Mouse (Mus musculus) liver, postnatal 0 days (tissue): ENCODE measurements at regions not wholly inside any gene's neighbourhood (a gene's known extent, or its start where the extent isn't known, plus 50 kb on each side); places are given as distances from the start of the nearest gene placed in this dataset.

ENCODE experiments used
- ATAC-seq: fragments of 200-750 bp; cut with Nextera tagmentation; 2 replicates; pipeline ENCODE4 v1.8.0; 2017; ENCODE audit warnings: mild to moderate bottlenecking, moderate library complexity
- DNase-seq: peaks from one replicate; pipeline ENCODE4 v3.0.0-alpha.2; 2016
- H3K27ac ChIP-seq: fragments of 300-500 bp; sonication (generic); 2 replicates; pipeline ENCODE4 v1.5.1; 2014; ENCODE audit warnings: antibody characterized with exemption, moderate library complexity, mild to moderate bottlenecking, low read depth
- H3K27me3 ChIP-seq: fragments of 300-500 bp; sonication (generic); 2 replicates; pipeline ENCODE4 v1.6.1; 2014; ENCODE audit warnings: low read length, control low read depth, mixed read lengths; ENCODE audit not compliant: insufficient read depth
- H3K36me3 ChIP-seq: fragments of 300-500 bp; sonication (generic); replicated peaks from 2 replicates; pipeline ENCODE4 v1.6.1; 2014; ENCODE audit warnings: mild to moderate bottlenecking, control low read depth, low read length, moderate library complexity, mixed read lengths; ENCODE audit not compliant: insufficient read depth
- H3K4me1 ChIP-seq: fragments of 300-500 bp; sonication (generic); 2 replicates; pipeline ENCODE4 v1.6.1; 2014; ENCODE audit warnings: antibody characterized with exemption, mild to moderate bottlenecking, control low read depth; ENCODE audit not compliant: insufficient read depth
- H3K4me2 ChIP-seq: fragments of 300-500 bp; sonication (generic); 2 replicates; pipeline ENCODE4 v1.6.1; 2014; ENCODE audit warnings: low read depth, mild to moderate bottlenecking, low read length, moderate library complexity, mixed read lengths
- H3K4me3 ChIP-seq: fragments of 300-500 bp; sonication (generic); 2 replicates; pipeline ENCODE4 v1.5.1; 2014; ENCODE audit warnings: low read depth, low read length
- H3K9ac ChIP-seq: fragments of 300-500 bp; sonication (generic); replicated peaks from 2 replicates; pipeline ENCODE4 v1.6.1; 2014; ENCODE audit warnings: mild to moderate bottlenecking, moderate library complexity
- H3K9me3 ChIP-seq: fragments of 300-500 bp; sonication (generic); 2 replicates; pipeline ENCODE4 v1.6.1; 2016; ENCODE audit warnings: mild to moderate bottlenecking, control low read depth, low read length, mixed read lengths
- CTCF ChIP-seq: sonication (generic); IDR thresholded peaks from 2 replicates; pipeline ENCODE4 v1.5.1; 2016; ENCODE audit warnings: antibody characterized with exemption, low read depth
- EP300 ChIP-seq: IDR thresholded peaks from 2 replicates; pipeline ENCODE4 v1.6.1; 2016; ENCODE audit warnings: antibody characterized with exemption, low read depth, mild to moderate bottlenecking
- WGBS: fragments of 180-500 bp; shearing (Covaris S2); extraction: QIAGEN DNeasy Blood & Tissue Kit; methylation state at CpG from one replicate; pipeline ENCODE4 v1.1.7; 2014; ENCODE audit not compliant: insufficient replicate concordance; 5-methylcytosine and 5-hydroxymethylcytosine counted together

GRCm38 (mm10) chr1:127152840-127153239 lies 52.0 kb upstream of the Mgat5 start:
- TF ChIP-seq CTCF (no peak), EP300 (no peak)
- WGBS, result 71% methylated on average over 6 of the region's 6 CpGs
- H3K27ac ChIP-seq, result no peak overlapping the region
- H3K4me1 ChIP-seq, result no peaks in the 10 kb centered on the region
- H3K9me3 ChIP-seq, result no peaks in the 10 kb centered on the region
- H3K4me3 ChIP-seq, result no peak overlapping the region
- DNase-seq (no peak), ATAC-seq (no peak)
- no peaks in the 10 kb centered on the region for H3K36me3 ChIP-seq
- H3K9ac ChIP-seq, result no peak overlapping the region
- no peak overlapping the region for H3K4me2 ChIP-seq
- no peaks in the 10 kb centered on the region for H3K27me3 ChIP-seq

- H3K9me3 ChIP-seq, result no peaks in the 10 kb centered on the region
- no peak overlapping the region for H3K27ac ChIP-seq
- no peak for DNase-seq
- ATAC-seq, result no peak
- no peaks in the 10 kb centered on the region for H3K36me3 ChIP-seq
- TF ChIP-seq CTCF, result no peak
- TF ChIP-seq EP300, result no peak
- no peak overlapping the region for H3K9ac ChIP-seq
- no peak overlapping the region for H3K4me2 ChIP-seq
- H3K4me1 ChIP-seq, result no peaks in the 10 kb centered on the region
- no peaks in the 10 kb centered on the region for H3K27me3 ChIP-seq
- H3K4me3 ChIP-seq, result no peak overlapping the region
- WGBS, result 39% methylated on average over 4 of the region's 4 CpGs
These were observed 69.3 kb upstream of the Mgat5 start for GRCm38 (mm10) chr1:127135521-127135920.

GRCm38 (mm10) chr1:127131871-127132270 lies 72.9 kb upstream of the Mgat5 start:
- DNase-seq (no peak), ATAC-seq (no peak)
- no peaks in the 10 kb centered on the region for H3K27me3 ChIP-seq
- WGBS, result 62% methylated on average over 5 of the region's 5 CpGs
- H3K9me3 ChIP-seq, result no peaks in the 10 kb centered on the region; the same call in 1 of the 2 replicates
- no peak overlapping the region for H3K4me2 ChIP-seq
- TF ChIP-seq CTCF, result no peak
- TF ChIP-seq EP300, result no peak
- no peak overlapping the region for H3K27ac ChIP-seq
- H3K9ac ChIP-seq, result no peak overlapping the region
- no peak overlapping the region for H3K4me3 ChIP-seq
- H3K36me3 ChIP-seq, result no peaks in the 10 kb centered on the region
- H3K4me1 ChIP-seq, result no peaks in the 10 kb centered on the region

- Histone ChIP-seq H3K9ac (no peak overlapping the region), H3K4me1 (no peaks in the 10 kb centered on the region), H3K27me3 (no peaks in the 10 kb centered on the region), H3K4me2 (no peak overlapping the region), H3K36me3 (no peaks in the 10 kb centered on the region), H3K9me3 (no peaks in the 10 kb centered on the region; the same call in 1 of the 2 replicates), H3K27ac (no peak overlapping the region), H3K4me3 (no peak overlapping the region)
- 76% methylated on average over 5 of the region's 5 CpGs for whole genome bisulfite sequencing
- TF ChIP-seq EP300, result no peak
- no peak for TF ChIP-seq CTCF
- ATAC-seq (no peak), DNase-seq (no peak)
These were observed 80.0 kb upstream of the Mgat5 start for GRCm38 (mm10) chr1:127124862-127125261.

DNA sequence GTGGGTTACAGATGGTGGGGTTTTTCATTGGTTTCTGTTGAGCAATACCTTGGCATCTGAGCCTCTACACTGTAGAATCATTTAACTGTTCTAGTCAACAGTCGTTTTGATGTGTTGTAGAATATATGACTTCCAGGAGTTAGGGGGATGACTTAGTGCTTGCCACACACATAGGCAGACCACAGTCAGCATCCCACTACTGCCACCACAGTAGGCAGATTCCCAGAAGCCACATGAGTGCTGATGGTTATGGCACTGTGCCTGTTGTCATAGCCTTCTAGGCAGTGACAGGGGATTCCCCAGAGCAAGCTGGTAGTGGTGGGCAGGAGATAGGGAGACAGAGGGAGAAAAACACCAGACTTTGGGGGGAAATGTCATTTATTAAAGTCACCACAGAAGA lies 86.8 kb upstream of the Mgat5 start:
- ATAC-seq, result no peak
- Histone ChIP-seq H3K4me2 (no peak overlapping the region), H3K4me1 (no peaks in the 10 kb centered on the region), H3K27me3 (no peaks in the 10 kb centered on the region), H3K9ac (no peak overlapping the region), H3K9me3 (no peaks in the 10 kb centered on the region), H3K36me3 (no peaks in the 10 kb centered on the region), H3K27ac (no peak overlapping the region), H3K4me3 (no peak overlapping the region)
- TF ChIP-seq EP300 (no peak), CTCF (no peak)
- WGBS, result 53% methylated on average over 1 of the region's 1 CpGs
- no peak for DNase-seq

DNA sequence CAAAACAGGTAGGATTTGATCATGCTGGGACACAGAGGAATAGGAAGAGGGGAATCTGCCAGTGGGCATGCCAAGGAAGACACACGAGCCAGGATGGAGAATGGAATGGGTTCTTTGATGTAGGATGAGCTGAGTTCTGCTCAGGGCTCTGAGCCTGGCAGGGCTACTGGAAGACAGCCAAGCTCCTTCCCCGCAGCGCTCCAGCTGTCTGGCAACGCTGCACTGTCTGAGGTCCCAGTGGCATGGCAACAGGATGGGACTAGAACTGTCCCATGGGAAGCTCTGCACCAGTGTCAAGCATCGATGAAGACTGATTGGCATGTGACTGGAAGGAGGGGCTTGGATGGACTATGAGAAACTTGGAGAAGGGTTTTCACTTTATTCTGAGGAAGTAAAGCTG lies 97.3 kb upstream of the Mgat5 start:
- DNase-seq, result no peak

DNA sequence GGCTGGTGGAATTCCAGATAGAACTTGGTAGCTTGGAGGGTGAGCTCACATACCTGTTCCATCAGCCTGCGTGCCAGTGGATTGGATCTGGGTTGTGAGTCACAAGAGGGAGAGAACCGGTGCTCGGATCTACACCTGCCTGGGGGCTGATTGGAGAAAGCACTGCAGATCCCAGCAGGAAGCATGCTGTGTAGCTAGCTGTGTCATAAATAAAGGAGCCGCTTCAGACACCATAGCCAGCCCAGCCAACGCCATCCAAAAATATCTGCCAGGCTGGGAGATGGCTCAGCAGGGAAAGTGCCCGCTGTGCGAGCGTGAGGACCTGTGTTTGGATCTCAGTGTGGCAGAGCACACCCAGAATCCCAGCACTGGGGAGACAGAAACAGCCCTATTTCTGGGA lies 99.0 kb upstream of the Mgat5 start:
- Histone ChIP-seq H3K9me3 (peaks cover 4% of the 10 kb centered on the region; the same call in 1 of the 2 replicates), H3K4me3 (no peak overlapping the region), H3K4me2 (no peak overlapping the region), H3K9ac (no peak overlapping the region), H3K27me3 (no peaks in the 10 kb centered on the region), H3K36me3 (no peaks in the 10 kb centered on the region), H3K27ac (no peak overlapping the region), H3K4me1 (no peaks in the 10 kb centered on the region)
- WGBS, result 80% methylated on average over 8 of the region's 8 CpGs
- DNase-seq (no peak), ATAC-seq (no peak)
- TF ChIP-seq CTCF, result no peak
- TF ChIP-seq EP300, result no peak

More for the DNA sequence above, 97.3 kb upstream of the Mgat5 start:
- TF ChIP-seq EP300, result no peak
- no peak for TF ChIP-seq CTCF
- no peaks in the 10 kb centered on the region for H3K4me1 ChIP-seq
- no peak overlapping the region for H3K4me3 ChIP-seq
- 71% methylated on average over 5 of the region's 5 CpGs for WGBS
- no peaks in the 10 kb centered on the region for H3K36me3 ChIP-seq
- no peak for ATAC-seq
- no peak overlapping the region for H3K27ac ChIP-seq
- no peak overlapping the region for H3K9ac ChIP-seq
- no peaks in the 10 kb centered on the region for H3K27me3 ChIP-seq
- no peak overlapping the region for H3K4me2 ChIP-seq
- H3K9me3 ChIP-seq, result no peaks in the 10 kb centered on the region
